Mouse (Mus musculus) frontal cortex, adult (tissue): Measurements from ENCODE around the gene Zfp69.
A peak's percentile ranks its signal among the peaks of the same experiment; 100 is the strongest.

ENCODE experiments used
- ATAC-seq: cut with Nextera tagmentation; 2 replicates; pipeline ENCODE4 v1.9.2; 2017; ENCODE audit warnings: mild to moderate bottlenecking, moderate library complexity, mixed read lengths; ENCODE audit not compliant: low TSS enrichment

Zfp69 gene

GRCm38 (mm10) chr4:120951428-120951973 lies at the start of gene Zfp69:
TSS of gene Zfp69 (minus strand) at chr4:120951699.
- ATAC-seq, result peak; percentile 95

- ATAC-seq, result no peak
Measured at GRCm38 (mm10) chr4:121001042-121001441, 49.5 kb upstream of the Zfp69 start.

GRCm38 (mm10) chr4:120995911-120996310 lies 44.4 kb upstream of the Zfp69 start:
- ATAC-seq, result peak; percentile 62; the same call in 1 of the 2 replicates

GRCm38 (mm10) chr4:120993025-120993424 lies 41.5 kb upstream of the Zfp69 start:
- ATAC-seq, result no peak

GRCm38 (mm10) chr4:120992284-120992683 lies 40.8 kb upstream of the Zfp69 start:
- no peak for ATAC-seq

- ATAC-seq, result no peak
Measured at GRCm38 (mm10) chr4:120987319-120987718, 35.8 kb upstream of the Zfp69 start.

- peak; percentile 80 for ATAC-seq
Measured at GRCm38 (mm10) chr4:120986446-120986845, 34.9 kb upstream of the Zfp69 start.

- ATAC-seq, result no peak
Measured at GRCm38 (mm10) chr4:120978221-120978620, 26.7 kb upstream of the Zfp69 start.

GRCm38 (mm10) chr4:120975428-120975734 lies 23.9 kb upstream of the Zfp69 start:
- ATAC-seq, result no peak

GRCm38 (mm10) chr4:120974711-120975427 lies 23.4 kb upstream of the Zfp69 start:
- peak; percentile 81 for ATAC-seq

- no peak for ATAC-seq
Measured at GRCm38 (mm10) chr4:120971842-120972241, 20.3 kb upstream of the Zfp69 start.

- ATAC-seq, result peak; percentile 64
Measured at GRCm38 (mm10) chr4:120969382-120970146, 18.1 kb upstream of the Zfp69 start.

GRCm38 (mm10) chr4:120968486-120968885 lies 17.0 kb upstream of the Zfp69 start:
- no peak for ATAC-seq

- no peak for ATAC-seq
Measured at GRCm38 (mm10) chr4:120955586-120955985, 4.1 kb upstream of the Zfp69 start.

GRCm38 (mm10) chr4:120953667-120954066 lies 2.2 kb upstream of the Zfp69 start:
- no peak for ATAC-seq

GRCm38 (mm10) chr4:120953038-120953437 lies 1.5 kb upstream of the Zfp69 start:
- no peak for ATAC-seq

GRCm38 (mm10) chr4:120952163-120952562 lies 664 bp upstream of the Zfp69 start:
- ATAC-seq, result no peak

GRCm38 (mm10) chr4:120950763-120951427 lies 604 bp downstream of the Zfp69 start:
- no peak for ATAC-seq

GRCm38 (mm10) chr4:120948938-120949337 lies 2.6 kb downstream of the Zfp69 start:
- no peak for ATAC-seq

GRCm38 (mm10) chr4:120935006-120935405 lies 16.5 kb downstream of the Zfp69 start:
- ATAC-seq, result no peak

GRCm38 (mm10) chr4:120930736-120931135 lies 20.8 kb downstream of the Zfp69 start:
- no peak for ATAC-seq

- ATAC-seq, result no peak
Measured at GRCm38 (mm10) chr4:120928686-120929085, 22.8 kb downstream of the Zfp69 start.
